Mouse (Mus musculus) CD4-positive helper T cell, adult 2 months (primary cell): ENCODE measurements around the gene Cdh24.

Experiments
- DNase-seq: peaks from one replicate; pipeline ENCODE4 v3.0.0-alpha.2; 2012; ENCODE audit warnings: low read depth, missing footprints, low spot score

The Cdh24 gene

GRCm38 (mm10) chr14:54641305-54641969, at the start of gene Cdh24:
Gene Cdh24, minus strand, starts transcription at chr14:54641364.
- DNase-seq: peak; percentile 92

- no peak for DNase-seq
Measured at GRCm38 (mm10) chr14:54687251-54687650, 46.1 kb upstream of the Cdh24 start.

GRCm38 (mm10) chr14:54686522-54687143, 45.5 kb upstream of the Cdh24 start, which contains the start of gene Acin1:
Gene Acin1, minus strand, starts transcription at chr14:54686931.
- peak; percentile 99 for DNase-seq

- DNase-seq: peak; percentile 90
Measured at GRCm38 (mm10) chr14:54686063-54686521, 44.9 kb upstream of the Cdh24 start, which contains the start of gene 1700123O20Rik. Gene 1700123O20Rik, plus strand, starts transcription at chr14:54686216.

- DNase-seq: no peak
Measured at GRCm38 (mm10) chr14:54685471-54685870, 44.3 kb upstream of the Cdh24 start.

DNA sequence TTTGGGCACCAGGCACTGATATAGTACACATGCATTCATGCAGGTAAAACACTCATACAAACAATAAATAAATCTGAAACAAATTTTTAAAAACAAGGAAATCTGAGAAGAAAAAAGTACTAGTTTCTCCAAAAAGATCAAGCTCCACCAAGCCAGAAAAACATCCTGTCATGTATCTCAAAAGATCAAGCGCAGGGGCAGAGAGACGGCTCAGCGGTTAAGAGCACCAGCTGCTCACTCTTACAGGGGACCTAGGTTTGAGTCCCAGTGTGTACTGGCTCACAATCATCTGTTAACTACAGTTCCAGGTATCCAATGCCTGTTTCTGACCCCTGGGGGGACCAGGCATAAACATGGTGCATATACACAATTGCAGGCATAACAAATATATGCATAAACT, 41.2 kb upstream of the Cdh24 start:
- DNase-seq: peak; percentile 24

GRCm38 (mm10) chr14:54678657-54679304, 37.6 kb upstream of the Cdh24 start:
- DNase-seq: no peak

DNA sequence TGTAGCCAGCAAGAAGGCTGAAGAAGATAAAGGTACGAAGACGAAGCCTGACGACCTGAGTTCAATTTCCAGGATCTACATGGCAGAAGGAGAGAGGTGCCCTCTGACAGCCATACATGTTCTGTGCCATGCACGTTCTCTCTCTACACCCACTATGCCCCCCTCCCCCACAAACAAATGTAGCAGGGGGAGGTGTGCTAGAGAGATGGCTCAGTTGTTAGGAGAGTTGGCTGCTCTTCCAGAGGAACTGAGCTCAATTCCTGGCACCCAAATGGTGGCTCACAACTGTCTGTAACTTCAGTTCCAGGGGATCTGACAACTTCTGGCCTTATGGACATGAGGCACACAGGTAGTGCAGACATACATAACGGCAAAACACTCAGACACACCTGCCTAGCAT, 35.1 kb upstream of the Cdh24 start:
- DNase-seq: no peak

DNA sequence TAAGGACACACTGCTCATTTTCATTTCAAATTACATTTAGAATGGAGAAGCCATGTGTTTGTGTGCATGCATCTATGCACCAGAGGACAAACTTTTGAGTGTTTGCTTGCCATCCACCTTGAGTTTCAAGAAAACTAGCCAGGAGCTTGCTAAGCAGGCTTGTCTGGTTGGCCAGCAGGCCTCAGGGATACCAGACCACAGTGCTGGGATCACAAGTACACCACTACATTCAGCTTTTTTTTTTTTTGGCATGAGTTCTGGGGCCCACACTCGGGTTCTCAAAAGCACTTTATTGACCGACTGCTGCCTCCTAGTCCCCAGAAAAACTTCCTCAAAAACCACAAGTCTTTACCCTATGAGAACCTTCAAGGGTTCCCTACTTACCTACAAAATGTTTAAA, 33.2 kb upstream of the Cdh24 start:
- DNase-seq: no peak

- peak; percentile 55 for DNase-seq
Measured at GRCm38 (mm10) chr14:54669381-54669780, 28.2 kb upstream of the Cdh24 start.

DNA sequence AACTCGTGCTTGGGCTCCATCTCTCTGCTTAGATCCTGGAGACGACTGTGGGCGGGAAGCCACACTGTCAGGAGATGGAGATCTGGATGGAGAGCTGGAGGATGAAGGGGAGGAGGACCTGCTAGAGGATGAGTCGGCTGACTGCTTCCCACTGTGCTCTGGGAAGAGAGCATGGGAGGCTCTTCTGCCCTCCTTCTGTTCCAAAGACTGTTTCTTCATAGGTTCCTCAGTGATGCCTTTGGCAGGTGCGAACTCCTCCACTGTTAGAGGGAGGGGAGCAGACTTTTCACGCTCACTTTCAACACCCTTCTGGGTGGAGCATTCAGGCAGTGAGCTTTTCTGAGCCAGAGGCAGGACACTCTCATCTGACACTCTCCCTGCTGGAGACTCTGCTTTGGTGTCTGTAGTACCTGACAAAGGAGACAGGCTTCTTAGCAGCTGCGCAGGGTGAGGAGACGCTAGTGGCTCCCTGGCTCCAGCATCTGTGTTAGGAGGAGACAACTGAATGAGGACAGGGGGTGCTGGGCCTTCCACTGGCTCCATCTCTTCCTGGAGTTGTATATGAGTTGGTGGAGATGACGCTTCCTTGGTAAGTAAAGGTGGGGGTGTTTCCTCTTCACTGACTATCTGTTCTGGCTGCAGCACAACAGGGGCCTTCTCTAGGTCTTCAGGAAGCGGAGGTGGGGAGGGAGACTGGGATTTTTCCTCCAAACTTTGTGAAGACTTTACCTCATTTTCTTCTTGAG, 23.5 kb upstream of the Cdh24 start:
- no peak for DNase-seq

DNA sequence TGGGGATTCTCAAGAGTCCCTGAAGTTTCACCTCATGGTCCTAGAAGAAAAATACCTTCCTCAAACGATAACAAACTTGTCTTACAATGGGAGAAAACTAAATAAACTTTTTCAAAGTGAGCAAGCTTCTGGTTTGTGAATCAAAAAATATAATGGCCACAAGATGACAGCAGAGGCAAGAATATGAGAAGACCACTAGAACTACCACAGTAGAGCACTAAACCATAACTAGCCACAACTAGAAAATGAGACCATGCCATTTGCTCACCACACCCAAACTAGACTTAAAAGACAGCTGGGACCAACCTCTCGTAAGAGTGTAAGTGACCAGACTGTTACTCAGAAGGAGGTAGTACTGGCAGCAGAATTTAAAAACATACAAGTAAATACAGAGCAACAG, 18.8 kb upstream of the Cdh24 start:
- DNase-seq: no peak

- peak; percentile 87 for DNase-seq
Measured at GRCm38 (mm10) chr14:54653496-54653895, 12.3 kb upstream of the Cdh24 start.

DNA sequence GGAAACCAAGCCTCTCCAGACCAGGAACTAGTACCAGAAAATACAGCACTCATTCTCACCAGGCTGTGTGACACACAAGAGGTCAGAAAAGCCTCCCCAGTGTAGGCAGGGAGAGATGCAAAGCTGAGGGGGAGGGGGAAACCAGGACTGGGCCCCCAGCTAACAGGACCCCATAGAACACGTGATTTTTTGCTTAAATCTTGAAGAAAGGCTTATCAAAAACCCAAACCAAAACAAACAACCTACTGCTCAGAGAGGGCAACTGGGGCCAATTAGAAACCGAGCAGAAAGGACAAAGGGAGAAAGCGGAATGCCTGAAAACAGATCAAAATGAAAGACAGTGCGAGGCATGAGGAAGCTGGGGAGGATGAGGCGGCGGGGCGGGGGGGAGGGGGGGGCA, 11.6 kb upstream of the Cdh24 start:
- no peak for DNase-seq

DNA sequence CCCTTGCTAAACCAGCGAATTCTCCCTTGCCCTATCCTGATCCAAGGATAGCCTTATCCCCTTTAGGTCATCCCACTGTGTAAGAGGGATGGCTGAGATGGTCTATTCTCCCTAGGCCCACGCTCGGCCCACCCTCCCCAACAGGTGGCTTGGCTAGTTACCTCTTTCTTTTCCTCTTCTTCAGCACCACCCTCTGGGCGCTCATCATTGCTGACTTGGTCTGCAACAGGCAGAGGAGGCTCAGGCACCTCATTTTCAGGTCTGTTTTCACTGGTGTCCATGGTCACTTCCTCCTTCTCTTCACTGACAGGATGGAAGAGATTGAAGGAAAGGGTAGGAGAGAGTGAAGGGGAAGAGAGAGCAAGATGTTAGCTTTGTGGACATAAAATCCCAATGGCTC, 10.4 kb upstream of the Cdh24 start:
- no peak for DNase-seq

DNA sequence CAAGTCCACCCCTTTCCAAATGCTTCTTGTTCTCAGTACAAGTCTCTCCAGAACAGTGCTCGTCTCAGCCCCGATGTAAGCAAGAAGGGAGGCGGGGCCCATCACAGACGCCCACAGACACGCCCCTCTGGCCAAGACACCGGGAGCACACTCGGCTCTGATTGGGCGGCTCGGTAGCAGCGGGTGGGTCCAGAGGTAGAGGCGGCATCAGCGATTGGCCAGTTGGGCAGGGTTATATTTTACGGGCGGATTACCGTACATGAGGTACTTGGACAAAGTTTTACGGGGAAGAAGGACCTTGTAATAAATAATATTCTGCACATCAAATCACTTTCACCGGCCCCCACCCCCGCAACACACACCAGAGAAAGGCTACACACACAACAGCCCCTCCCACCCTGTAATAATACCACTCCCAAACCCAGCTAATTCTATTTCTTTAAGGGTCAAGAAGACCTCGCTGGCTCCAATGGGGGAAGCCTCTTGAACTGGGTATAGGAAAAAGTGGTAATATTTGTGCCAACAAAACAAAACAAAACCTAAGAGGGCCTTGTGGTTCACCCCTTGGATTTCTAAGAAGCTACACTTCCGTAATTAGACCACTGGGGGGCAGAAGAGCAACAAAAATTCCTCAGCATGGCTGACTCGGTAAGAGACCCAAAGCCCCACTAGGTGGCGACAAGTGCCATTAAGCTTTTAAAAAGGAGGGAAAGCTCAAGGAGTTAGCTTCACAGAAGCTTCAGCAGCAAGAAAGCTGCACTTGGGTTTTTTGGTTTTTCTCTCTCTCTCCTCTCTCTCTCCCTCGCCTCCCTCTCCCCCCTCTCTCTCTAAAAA, 9.7 kb upstream of the Cdh24 start:
- DNase-seq: peak; percentile 89

DNA sequence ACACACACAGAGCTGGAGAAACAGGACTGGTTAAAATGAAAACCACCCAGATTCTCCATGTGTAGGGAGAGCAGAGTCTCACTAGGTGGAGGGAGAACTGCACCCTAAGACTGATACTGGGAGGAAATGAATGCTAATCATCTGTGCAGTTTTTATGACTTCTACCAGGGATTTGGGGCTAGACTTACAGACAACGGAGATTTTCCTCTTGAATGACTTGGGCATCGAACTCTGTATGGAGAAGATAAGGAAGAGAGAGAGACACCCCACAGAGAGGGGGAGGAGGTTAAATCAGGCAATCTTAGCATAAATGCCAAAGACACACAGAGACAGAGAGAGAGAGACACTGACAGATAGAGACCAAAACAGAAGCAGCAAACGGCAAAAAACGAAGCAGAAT, 6.7 kb upstream of the Cdh24 start:
- no peak for DNase-seq

- no peak for DNase-seq
Measured at GRCm38 (mm10) chr14:54646898-54647636, 5.9 kb upstream of the Cdh24 start.

DNA sequence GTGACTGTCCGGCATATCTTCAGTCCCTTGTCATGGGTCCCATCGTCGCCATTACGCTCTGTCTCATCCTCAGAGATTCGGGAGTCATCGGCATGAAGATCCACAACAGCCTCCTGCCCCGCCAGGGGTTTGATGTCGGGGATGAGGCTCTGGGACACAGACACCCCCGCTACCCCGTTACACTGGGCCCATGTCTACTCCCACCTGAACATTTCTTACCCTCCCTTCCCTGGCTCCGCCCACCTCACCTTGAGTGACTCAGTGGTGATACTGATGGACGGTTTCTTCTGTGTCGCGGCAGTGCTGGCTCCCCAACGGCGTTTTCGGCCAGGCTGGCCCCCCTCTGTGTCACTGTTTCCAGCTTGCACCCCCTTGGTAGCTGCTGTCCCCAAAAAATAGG, 5.3 kb upstream of the Cdh24 start:
- DNase-seq: no peak

- no peak for DNase-seq
Measured at GRCm38 (mm10) chr14:54644294-54644693, 3.1 kb upstream of the Cdh24 start.
